Mouse (Mus musculus): ENCODE results near the gene Tbc1d20. TPM values are rescaled to one million over a fixed set of nuclear protein-coding genes. Genes with fewer than 3 reads are reported as not detected.
"Not testable (repeated sequence)": the region's sequence is repeated elsewhere in the genome, so short reads cannot be mapped to it uniquely, and the experiment has no call there.

The Tbc1d20 gene
- 28.4 and 28.6 TPM in 2 replicates for polyA plus RNA-seq (2016; fragmentation: Nextera tagmentation; extraction: Ambion mirVana)

GRCm38 (mm10) chr2:152293727-152294475 is at the start of gene Tbc1d20:
Tbc1d20 (plus strand) TSS chr2:152293828.
- Histone ChIP-seq H3K27me3 (ENCODE audit: poor library complexity, severe bottlenecking) (no peaks in the 10 kb centered on the region), H3K27ac (peak within 1 kb of the TSS; percentile 95), H3K9me3 (no peaks in the 10 kb centered on the region), H3K4me3 (peak within 1 kb of the TSS; percentile 92), H3K36me3 (replicated peaks) (peaks cover 10% of the 10 kb centered on the region), H3K4me1 (peaks cover 20% of the 10 kb centered on the region)
- WGBS = under 1% methylated on average over 69 of the region's 70 CpGs
- DNase-seq (ENCODE audit: extremely low spot score, low spot score) = peak; percentile 90

DNA sequence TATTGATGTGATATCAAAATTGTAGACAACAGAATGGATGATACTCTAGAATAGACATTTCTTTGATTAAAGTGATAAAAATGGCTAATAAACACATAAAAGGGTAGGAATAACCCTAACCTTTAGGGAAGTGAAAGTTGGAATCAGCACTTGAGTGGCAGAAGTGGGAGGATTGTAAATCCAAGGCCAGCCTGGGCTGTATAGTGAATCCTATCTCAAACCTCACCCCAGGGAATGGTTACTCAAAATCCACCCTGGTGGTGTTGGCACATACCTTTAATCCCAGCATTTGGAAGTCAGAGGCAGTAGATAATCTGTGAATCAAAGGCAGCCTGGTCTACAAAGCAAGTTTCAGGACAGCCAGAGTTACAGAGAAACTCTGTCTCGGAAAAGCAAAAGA is 46.4 kb upstream of the Tbc1d20 start:
- H3K4me3 ChIP-seq = no peak overlapping the region
- H3K36me3 ChIP-seq (replicated peaks) = peaks cover 39% of the 10 kb centered on the region
- H3K27ac ChIP-seq = no peak overlapping the region
- WGBS = 96% methylated on average over 1 of the region's 1 CpGs
- no peaks in the 10 kb centered on the region for H3K27me3 ChIP-seq (ENCODE audit: poor library complexity, severe bottlenecking)
- DNase-seq (ENCODE audit: extremely low spot score, low spot score) = no peak
- H3K9me3 ChIP-seq = peaks cover 2% of the 10 kb centered on the region; the same call in 1 of the 2 replicates
- H3K4me1 ChIP-seq = no peaks in the 10 kb centered on the region

- 92% methylated on average over 4 of the region's 4 CpGs for WGBS
- no peaks in the 10 kb centered on the region for H3K27me3 ChIP-seq (ENCODE audit: poor library complexity, severe bottlenecking)
- H3K9me3 ChIP-seq = no peaks in the 10 kb centered on the region
- H3K4me1 ChIP-seq = no peaks in the 10 kb centered on the region
- DNase-seq (ENCODE audit: extremely low spot score, low spot score) = no peak
- no peak overlapping the region for H3K4me3 ChIP-seq
- H3K36me3 ChIP-seq (replicated peaks) = peaks cover 51% of the 10 kb centered on the region
- H3K27ac ChIP-seq = no peak overlapping the region
Measured at GRCm38 (mm10) chr2:152250511-152250910, 43.1 kb upstream of the Tbc1d20 start.

DNA sequence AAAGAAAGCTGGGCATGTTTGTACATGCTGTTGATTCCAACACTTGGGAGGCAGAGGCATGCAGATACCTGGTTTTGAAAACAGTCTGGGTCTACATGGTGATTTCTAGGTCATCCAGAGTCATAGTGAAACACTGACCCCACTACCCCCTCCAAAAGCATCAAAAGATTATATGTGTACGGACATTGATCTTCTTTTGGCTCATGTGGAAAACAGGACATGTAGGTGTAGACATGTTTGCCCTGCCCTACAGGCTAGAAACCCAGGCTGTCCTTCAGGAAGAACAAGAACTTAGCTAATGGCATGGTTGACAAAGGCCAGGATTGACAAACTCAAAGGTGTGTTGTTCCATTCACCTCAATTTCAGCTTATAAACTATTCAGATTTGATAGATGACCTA is 33.9 kb upstream of the Tbc1d20 start:
- H3K27ac ChIP-seq = no peak overlapping the region
- H3K9me3 ChIP-seq = no peaks in the 10 kb centered on the region
- H3K27me3 ChIP-seq (ENCODE audit: poor library complexity, severe bottlenecking) = no peaks in the 10 kb centered on the region
- H3K4me1 ChIP-seq = no peaks in the 10 kb centered on the region
- no peak for DNase-seq (ENCODE audit: extremely low spot score, low spot score)
- peaks cover 85% of the 10 kb centered on the region for H3K36me3 ChIP-seq (replicated peaks)
- H3K4me3 ChIP-seq = no peak overlapping the region
- 91% methylated on average over 1 of the region's 1 CpGs for WGBS

DNA sequence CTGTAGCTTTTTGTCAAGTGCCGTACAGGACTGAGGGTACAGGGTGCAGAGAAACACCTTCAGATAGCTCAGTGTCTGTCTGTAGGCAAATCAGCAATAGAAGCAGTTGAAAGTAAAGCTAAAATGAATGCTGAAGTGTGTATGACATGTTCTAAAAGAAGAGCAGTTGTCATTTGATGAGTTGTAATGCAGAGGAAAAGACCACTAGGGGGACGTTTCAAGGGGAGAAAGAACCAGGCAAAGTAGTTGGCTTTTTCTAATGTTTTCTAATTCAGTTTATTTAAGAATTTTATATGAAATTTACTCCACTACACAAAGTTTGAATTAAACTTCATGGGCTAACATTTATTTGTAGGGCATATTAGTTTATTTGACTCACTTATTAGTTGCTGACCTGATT is 20.0 kb upstream of the Tbc1d20 start:
- no peak for DNase-seq (ENCODE audit: extremely low spot score, low spot score)
- no peak overlapping the region for H3K4me3 ChIP-seq
- H3K9me3 ChIP-seq = no peaks in the 10 kb centered on the region
- 80% methylated on average over 2 of the region's 2 CpGs for WGBS
- no peaks in the 10 kb centered on the region for H3K4me1 ChIP-seq
- H3K27me3 ChIP-seq (ENCODE audit: poor library complexity, severe bottlenecking) = no peaks in the 10 kb centered on the region
- peaks cover 91% of the 10 kb centered on the region for H3K36me3 ChIP-seq (replicated peaks)
- no peak overlapping the region for H3K27ac ChIP-seq

- Histone ChIP-seq H3K4me1 (no peaks in the 10 kb centered on the region), H3K4me3 (no peak overlapping the region), H3K27me3 (ENCODE audit: poor library complexity, severe bottlenecking) (no peaks in the 10 kb centered on the region), H3K36me3 (replicated peaks) (peaks cover 89% of the 10 kb centered on the region), H3K9me3 (no peaks in the 10 kb centered on the region), H3K27ac (no peak overlapping the region)
- WGBS = 92% methylated on average over 3 of the region's 3 CpGs
- no peak for DNase-seq (ENCODE audit: extremely low spot score, low spot score)
Measured at GRCm38 (mm10) chr2:152281407-152281806, 12.2 kb upstream of the Tbc1d20 start.

DNA sequence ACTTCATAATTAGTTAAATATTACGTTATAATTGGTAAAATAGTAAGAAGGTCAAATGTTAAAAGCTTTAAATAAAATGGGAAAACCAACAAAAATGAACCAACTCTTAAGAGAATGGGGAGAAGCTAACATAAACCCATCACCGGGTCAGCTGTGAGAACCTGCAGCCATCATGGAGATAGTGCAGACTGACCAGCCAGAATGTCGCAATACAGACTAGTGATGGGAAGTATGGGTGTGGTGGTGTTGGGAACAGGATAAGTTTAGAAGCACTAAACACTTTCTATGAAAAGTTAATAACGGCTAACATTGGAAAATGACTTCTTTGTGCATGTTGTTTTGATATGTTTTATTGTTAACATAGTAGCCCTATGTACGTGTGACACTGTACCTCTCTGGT is 6.1 kb upstream of the Tbc1d20 start:
- Histone ChIP-seq H3K9me3 (no peaks in the 10 kb centered on the region), H3K27ac (no peak overlapping the region), H3K4me1 (no peaks in the 10 kb centered on the region), H3K36me3 (replicated peaks) (peaks cover 53% of the 10 kb centered on the region), H3K27me3 (ENCODE audit: poor library complexity, severe bottlenecking) (no peaks in the 10 kb centered on the region), H3K4me3 (no peak overlapping the region)
- 93% methylated on average over 5 of the region's 5 CpGs for WGBS
- no peak for DNase-seq (ENCODE audit: extremely low spot score, low spot score)

DNA sequence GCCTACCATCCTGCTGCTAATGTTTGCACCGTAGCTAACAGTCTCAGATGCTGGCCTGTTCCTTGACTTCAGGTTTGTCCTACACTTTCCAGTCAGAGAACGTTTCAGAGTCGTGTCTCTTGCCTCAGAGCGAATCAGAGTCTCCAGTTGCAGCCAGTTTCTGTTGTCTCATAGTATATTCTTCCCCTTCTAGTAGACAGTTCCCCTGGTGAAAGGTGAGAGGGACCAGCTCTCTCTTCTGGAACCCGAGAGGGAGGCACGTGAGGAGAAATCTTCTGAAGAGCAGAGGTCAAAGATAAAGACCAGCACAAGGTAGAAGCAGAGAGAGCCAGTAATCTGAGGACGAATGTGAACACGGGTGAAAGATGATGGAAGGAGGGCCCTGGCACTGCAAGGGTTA is 5.6 kb upstream of the Tbc1d20 start:
- WGBS = 85% methylated on average over 8 of the region's 8 CpGs
- H3K36me3 ChIP-seq (replicated peaks) = peaks cover 48% of the 10 kb centered on the region
- no peaks in the 10 kb centered on the region for H3K27me3 ChIP-seq (ENCODE audit: poor library complexity, severe bottlenecking)
- H3K9me3 ChIP-seq = no peaks in the 10 kb centered on the region
- DNase-seq (ENCODE audit: extremely low spot score, low spot score) = no peak
- no peak overlapping the region for H3K27ac ChIP-seq
- no peak overlapping the region for H3K4me3 ChIP-seq
- H3K4me1 ChIP-seq = peaks cover 1% of the 10 kb centered on the region

- H3K4me3 ChIP-seq; H3K9me3 ChIP-seq; H3K27ac ChIP-seq; H3K27me3 ChIP-seq (ENCODE audit: poor library complexity, severe bottlenecking); DNase-seq (ENCODE audit: extremely low spot score, low spot score): not testable (repeated sequence)
- H3K4me1 ChIP-seq = peaks cover 10% of the 10 kb centered on the region
- peaks cover 33% of the 10 kb centered on the region for H3K36me3 ChIP-seq (replicated peaks)
- 75% methylated on average over 2 of the region's 2 CpGs for WGBS
Measured at GRCm38 (mm10) chr2:152289623-152290022, 4.0 kb upstream of the Tbc1d20 start.

DNA sequence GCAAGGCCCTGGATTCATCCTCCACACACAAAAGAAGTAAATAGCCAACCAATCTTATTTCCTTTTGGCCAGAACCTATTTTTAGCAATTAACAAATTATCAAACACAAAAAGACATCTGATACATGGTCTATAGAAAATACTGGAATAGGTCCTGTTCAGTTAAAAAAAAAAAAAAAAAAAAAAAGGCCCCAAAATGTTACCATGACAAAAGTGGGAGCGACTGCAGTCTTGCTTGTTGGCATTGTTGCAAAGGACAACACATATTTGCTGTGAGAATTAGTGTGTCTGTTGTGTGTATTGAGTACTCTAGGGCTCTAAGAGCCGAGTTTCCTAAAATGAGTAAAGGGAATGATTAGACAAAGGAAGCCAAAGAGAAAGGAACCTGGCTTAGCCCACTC is 1.2 kb upstream of the Tbc1d20 start:
- no peak for DNase-seq (ENCODE audit: extremely low spot score, low spot score)
- H3K4me3 ChIP-seq = no peak overlapping the region
- no peak overlapping the region for H3K27ac ChIP-seq
- no peaks in the 10 kb centered on the region for H3K9me3 ChIP-seq
- no peaks in the 10 kb centered on the region for H3K27me3 ChIP-seq (ENCODE audit: poor library complexity, severe bottlenecking)
- peaks cover 15% of the 10 kb centered on the region for H3K36me3 ChIP-seq (replicated peaks)
- H3K4me1 ChIP-seq = peaks cover 20% of the 10 kb centered on the region
- WGBS = 59% methylated on average over 2 of the region's 2 CpGs

- H3K27me3 ChIP-seq (ENCODE audit: poor library complexity, severe bottlenecking) = no peaks in the 10 kb centered on the region
- H3K27ac ChIP-seq = peak overlapping the region; percentile 95
- WGBS = 2% methylated on average over 15 of the region's 15 CpGs
- H3K4me1 ChIP-seq = peaks cover 20% of the 10 kb centered on the region
- peak overlapping the region; percentile 92 for H3K4me3 ChIP-seq
- no peaks in the 10 kb centered on the region for H3K9me3 ChIP-seq
- no peak for DNase-seq (ENCODE audit: extremely low spot score, low spot score)
- H3K36me3 ChIP-seq (replicated peaks) = peaks cover 12% of the 10 kb centered on the region
Measured at GRCm38 (mm10) chr2:152293179-152293726, 375 bp upstream of the Tbc1d20 start.

- H3K27me3 ChIP-seq (ENCODE audit: poor library complexity, severe bottlenecking) = no peaks in the 10 kb centered on the region
- peaks cover 20% of the 10 kb centered on the region for H3K4me1 ChIP-seq
- DNase-seq (ENCODE audit: extremely low spot score, low spot score) = no peak
- peak overlapping the region; percentile 92 for H3K4me3 ChIP-seq
- peaks cover 10% of the 10 kb centered on the region for H3K36me3 ChIP-seq (replicated peaks)
- 49% methylated on average over 5 of the region's 5 CpGs for WGBS
- no peaks in the 10 kb centered on the region for H3K9me3 ChIP-seq
- H3K27ac ChIP-seq = peak overlapping the region; percentile 95; the same call in 1 of the 2 replicates
Measured at GRCm38 (mm10) chr2:152294541-152294940, 913 bp downstream of the Tbc1d20 start.

- H3K36me3 ChIP-seq (replicated peaks) = peaks cover 58% of the 10 kb centered on the region
- WGBS = 92% methylated on average over 2 of the region's 2 CpGs
Measured at GRCm38 (mm10) chr2:152302862-152303261, 9.2 kb downstream of the Tbc1d20 start.

More at GRCm38 (mm10) chr2:152302862-152303261, 9.2 kb downstream of the Tbc1d20 start:
- H3K4me1 ChIP-seq = peaks cover 5% of the 10 kb centered on the region; the same call in 1 of the 2 replicates
- H3K4me3 ChIP-seq = no peak overlapping the region
- H3K9me3 ChIP-seq = no peaks in the 10 kb centered on the region
- H3K27me3 ChIP-seq (ENCODE audit: poor library complexity, severe bottlenecking) = no peaks in the 10 kb centered on the region
- DNase-seq (ENCODE audit: extremely low spot score, low spot score) = no peak
- H3K27ac ChIP-seq = no peak overlapping the region
